Mouse (Mus musculus) midbrain, embryonic 11.5 days (tissue): ENCODE measurements around the gene Rarres2. TPM values are rescaled to one million over a fixed set of nuclear protein-coding genes. Genes with fewer than 3 reads are reported as not detected.

Experiments
- ATAC-seq: fragments of 200-750 bp; cut with Nextera tagmentation; 2 replicates; pipeline ENCODE4 v1.8.0; 2017; ENCODE audit warnings: moderate TSS enrichment, moderate library complexity; ENCODE audit not compliant: low FRiP score
- DNase-seq: peaks from one replicate; pipeline ENCODE4 v3.0.0; 2015; ENCODE audit warnings: low spot score; ENCODE audit errors: missing footprints
- H3K27ac ChIP-seq: fragments of 300-500 bp; sonication (generic); 2 replicates; pipeline ENCODE4 v1.5.1; 2014; ENCODE audit warnings: low read depth, low read length
- H3K27me3 ChIP-seq: fragments of 300-500 bp; sonication (generic); 2 replicates; pipeline ENCODE4 v1.6.1; 2014; ENCODE audit warnings: mild to moderate bottlenecking, low read length, moderate library complexity, mixed read lengths; ENCODE audit not compliant: control insufficient read depth, insufficient read depth
- H3K36me3 ChIP-seq: fragments of 300-500 bp; sonication (generic); 2 replicates; pipeline ENCODE4 v1.6.1; 2014; ENCODE audit warnings: mild to moderate bottlenecking, low read length, moderate library complexity, mixed read lengths; ENCODE audit not compliant: control insufficient read depth, insufficient read depth
- H3K4me1 ChIP-seq: fragments of 300-500 bp; sonication (generic); 2 replicates; pipeline ENCODE4 v1.6.1; 2014; ENCODE audit warnings: low read length; ENCODE audit not compliant: control insufficient read depth, insufficient read depth
- H3K4me2 ChIP-seq: fragments of 300-500 bp; sonication (generic); 2 replicates; pipeline ENCODE4 v1.6.1; 2014; ENCODE audit warnings: mild to moderate bottlenecking, moderate library complexity
- H3K4me3 ChIP-seq: fragments of 300-500 bp; sonication (generic); 2 replicates; pipeline ENCODE4 v1.5.1; 2014; ENCODE audit warnings: low read depth, low read length
- H3K9ac ChIP-seq: fragments of 300-500 bp; sonication (generic); 2 replicates; pipeline ENCODE4 v1.6.1; 2014; ENCODE audit warnings: low read length
- H3K9me3 ChIP-seq: fragments of 300-500 bp; sonication (generic); 2 replicates; pipeline ENCODE4 v1.6.1; 2016; ENCODE audit warnings: low read length; ENCODE audit not compliant: control insufficient read depth
- WGBS: fragments of 180-500 bp; shearing (Covaris S2); extraction: QIAGEN DNeasy Blood & Tissue Kit; methylation state at CpG from one replicate; pipeline ENCODE4 v1.1.7; 2014; 5-methylcytosine and 5-hydroxymethylcytosine counted together
- polyA plus RNA-seq: library from polyadenylated mRNA; unstranded; fragments of >200 nt; fragmentation: Nextera tagmentation; extraction: Ambion mirVana; gene quantifications from 2 replicates; pipeline ENCODE4 v1.2.1, GENCODE M21; 2014

Rarres2 gene
- polyA plus RNA-seq, 1 experiment from 2014 or later, result 1.6 TPM

GRCm38 (mm10) chr6:48568036-48568984, 4.3 kb downstream of the Rarres2 start:
- DNase-seq (no peak), ATAC-seq (no peak)
- no peaks in the 10 kb centered on the region for H3K27me3 ChIP-seq
- H3K27ac ChIP-seq, result no peak overlapping the region
- no peak overlapping the region for H3K4me3 ChIP-seq
- no peaks in the 10 kb centered on the region for H3K4me1 ChIP-seq
- H3K9me3 ChIP-seq, result no peaks in the 10 kb centered on the region
- H3K9ac ChIP-seq, result no peak overlapping the region
- WGBS, result 92% methylated on average over 21 of the region's 21 CpGs
- H3K36me3 ChIP-seq, result peaks cover 4% of the 10 kb centered on the region
- no peak overlapping the region for H3K4me2 ChIP-seq

- H3K9ac ChIP-seq, result no peak overlapping the region
- H3K9me3 ChIP-seq, result no peaks in the 10 kb centered on the region
- no peak overlapping the region for H3K4me3 ChIP-seq
- no peak for ATAC-seq
- 90% methylated on average over 5 of the region's 5 CpGs for WGBS
- H3K27ac ChIP-seq, result no peak overlapping the region
- H3K4me2 ChIP-seq, result no peak overlapping the region
- H3K27me3 ChIP-seq, result no peaks in the 10 kb centered on the region
- H3K4me1 ChIP-seq, result no peaks in the 10 kb centered on the region
- DNase-seq, result peak; percentile 74
- H3K36me3 ChIP-seq, result peaks cover 4% of the 10 kb centered on the region
Observed at GRCm38 (mm10) chr6:48566312-48566711, 6.3 kb downstream of the Rarres2 start.

- DNase-seq (peak; percentile 35), ATAC-seq (no peak)
- Histone ChIP-seq H3K27me3 (no peaks in the 10 kb centered on the region), H3K9me3 (no peaks in the 10 kb centered on the region), H3K4me3 (no peak overlapping the region), H3K4me1 (no peaks in the 10 kb centered on the region), H3K9ac (no peak overlapping the region), H3K36me3 (peaks cover 4% of the 10 kb centered on the region), H3K4me2 (no peak overlapping the region), H3K27ac (no peak overlapping the region)
- WGBS, result 96% methylated on average over 4 of the region's 4 CpGs
Observed at GRCm38 (mm10) chr6:48565693-48566310, 6.8 kb downstream of the Rarres2 start.

- H3K4me1 ChIP-seq, result peaks cover 12% of the 10 kb centered on the region
- ATAC-seq, result no peak
- 83% methylated on average over 3 of the region's 3 CpGs for WGBS
- no peaks in the 10 kb centered on the region for H3K9me3 ChIP-seq
- H3K4me3 ChIP-seq, result no peak overlapping the region
- H3K36me3 ChIP-seq, result no peaks in the 10 kb centered on the region
- DNase-seq, result no peak
- peak overlapping the region; percentile 82; the same call in 1 of the 2 replicates for H3K4me2 ChIP-seq
- no peak overlapping the region for H3K27ac ChIP-seq
- H3K27me3 ChIP-seq, result no peaks in the 10 kb centered on the region
- peak overlapping the region; percentile 81; the same call in 1 of the 2 replicates for H3K9ac ChIP-seq
Observed at GRCm38 (mm10) chr6:48555956-48556355, 16.6 kb downstream of the Rarres2 start.

GRCm38 (mm10) chr6:48555104-48555890, 17.3 kb downstream of the Rarres2 start:
- Histone ChIP-seq H3K4me3 (peak overlapping the region; percentile 55), H3K36me3 (no peaks in the 10 kb centered on the region)

GRCm38 (mm10) chr6:48554280-48555103, 18.1 kb downstream of the Rarres2 start, which contains the start of gene Lrrc61:
Lrrc61 (plus strand) TSS chr6:48554796.
- peak; percentile 94 for ATAC-seq
- peaks cover 12% of the 10 kb centered on the region for H3K4me1 ChIP-seq
- no peaks in the 10 kb centered on the region for H3K36me3 ChIP-seq
- peak within 1 kb of the TSS; percentile 93 for H3K27ac ChIP-seq
- H3K4me3 ChIP-seq, result peak within 1 kb of the TSS; percentile 55
- peak within 1 kb of the TSS; percentile 81 for H3K9ac ChIP-seq
- H3K4me2 ChIP-seq, result peak within 1 kb of the TSS; percentile 82
- no peaks in the 10 kb centered on the region for H3K27me3 ChIP-seq
- WGBS, result under 1% methylated on average over 39 of the region's 39 CpGs
- DNase-seq, result peak; percentile 98
- no peaks in the 10 kb centered on the region for H3K9me3 ChIP-seq

More at GRCm38 (mm10) chr6:48555104-48555890, 17.3 kb downstream of the Rarres2 start:
- H3K27ac ChIP-seq, result peak overlapping the region; percentile 93
- peak overlapping the region; percentile 82 for H3K4me2 ChIP-seq
- peaks cover 12% of the 10 kb centered on the region for H3K4me1 ChIP-seq
- DNase-seq, result no peak
- ATAC-seq, result peak; percentile 87
- WGBS, result 28% methylated on average over 14 of the region's 14 CpGs
- no peaks in the 10 kb centered on the region for H3K27me3 ChIP-seq
- no peaks in the 10 kb centered on the region for H3K9me3 ChIP-seq
- H3K9ac ChIP-seq, result peak overlapping the region; percentile 81

GRCm38 (mm10) chr6:48553819-48554218, 18.8 kb downstream of the Rarres2 start:
- DNase-seq, result no peak
- Histone ChIP-seq H3K27ac (peak overlapping the region; percentile 93), H3K4me3 (peak overlapping the region; percentile 55), H3K36me3 (no peaks in the 10 kb centered on the region), H3K4me1 (peaks cover 12% of the 10 kb centered on the region), H3K27me3 (no peaks in the 10 kb centered on the region), H3K9ac (peak overlapping the region; percentile 81), H3K9me3 (no peaks in the 10 kb centered on the region), H3K4me2 (peak overlapping the region; percentile 82)
- WGBS, result 84% methylated on average over 4 of the region's 4 CpGs
- peak; percentile 12; the same call in 1 of the 2 replicates for ATAC-seq

- Histone ChIP-seq H3K4me2 (no peak overlapping the region), H3K36me3 (no peaks in the 10 kb centered on the region), H3K4me1 (peaks cover 12% of the 10 kb centered on the region), H3K27ac (no peak overlapping the region), H3K9ac (no peak overlapping the region), H3K4me3 (no peak overlapping the region), H3K9me3 (no peaks in the 10 kb centered on the region), H3K27me3 (no peaks in the 10 kb centered on the region)
- WGBS, result 80% methylated on average over 4 of the region's 4 CpGs
- DNase-seq, result peak; percentile 33
- no peak for ATAC-seq
Observed at GRCm38 (mm10) chr6:48552918-48553317, 19.7 kb downstream of the Rarres2 start.
